Mouse (Mus musculus) heart, postnatal 14 days (tissue): Measurements from ENCODE around the gene Trmt13. TPM values are rescaled to one million over a fixed set of nuclear protein-coding genes. Genes with fewer than 3 reads are reported as not detected.
"Not testable (repeated sequence)": the region's sequence is repeated elsewhere in the genome, so short reads cannot be mapped to it uniquely, and the experiment has no call there.

Experiments used
- DNase-seq, 2 experiments: peaks; one replicate each; pipeline ENCODE4 v3.0.0; 2021 to 2022
- intact Hi-C: fragments of 180-260 bp; cut with DNase I; formaldehyde crosslinking; loops from one replicate; pipeline ENCODE4 v1.15.1; 2025
- long read RNA-seq, 2 experiments: library from polyadenylated mRNA; stranded (forward); transcript quantifications; one replicate each; pipeline ENCODE4 v2.0.0; 2021
- total RNA-seq, 2 experiments: library from RNA; stranded (reverse); gene quantifications; 2 replicates each; pipeline ENCODE4 v1.2.3; 2021

The Trmt13 gene
- total RNA-seq = 1 to 10 TPM; 6.3 TPM
- long read RNA-seq, experiment 1, partial matches to known transcripts = 3 of 5 reads
- long read RNA-seq, experiment 1, other reads (novel, unspliced or antisense) = 1 of 5 reads
- long read RNA-seq, experiment 2, partial matches to known transcripts = 3 of 5 reads
- long read RNA-seq, experiment 2, other reads (novel, unspliced or antisense) = 2 of 5 reads

DNA sequence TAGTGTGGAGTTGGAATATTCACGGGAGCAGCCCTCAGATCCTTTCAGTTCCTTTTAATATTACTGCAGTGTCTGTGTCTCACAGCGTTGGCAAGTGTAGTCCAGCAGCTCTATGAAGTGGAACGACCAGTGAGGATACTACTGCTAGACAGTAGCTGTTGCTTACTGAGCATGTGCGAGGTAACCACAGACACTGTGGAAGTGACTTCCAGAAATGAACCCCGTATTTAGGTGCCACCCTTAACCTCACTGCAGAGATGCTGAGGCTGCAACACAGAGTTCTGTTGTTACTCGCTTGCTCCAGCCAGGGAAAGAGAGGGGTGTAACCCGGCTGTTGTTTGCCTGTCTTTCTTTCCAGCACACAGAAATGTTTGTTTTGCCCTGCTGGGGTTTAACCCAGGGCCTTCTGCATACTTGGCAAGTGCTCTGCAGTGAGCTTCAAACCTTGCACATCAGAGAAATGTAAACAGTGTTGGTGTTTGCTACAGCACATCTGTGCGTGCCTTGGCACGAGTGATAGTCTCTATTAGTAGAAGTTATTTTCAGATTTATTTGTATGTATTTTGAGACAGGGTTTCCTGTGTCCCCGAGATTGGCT is at the start of gene Trmt13:
Gene Trmt13, minus strand, starts transcription at position 293 of the 598 bp plus-strand sequence.
- no peak for DNase-seq
- intact Hi-C loops = no loop called here

GRCm38 (mm10) chr3:116662463-116662863 is 48.1 kb upstream of the Trmt13 start, which contains the start of gene Mfsd14a:
TSS of gene Mfsd14a (minus strand) at chr3:116662677.
- DNase-seq = peak; percentile 100
- intact Hi-C loops = loop anchor here (1.0 to 10.0 kb wide), 3 partner anchors 50 to 158 kb away; partner anchors contain the start of genes Rtca, Sass6 and Slc35a3

- no peak for DNase-seq
- intact Hi-C loops = loop anchor here (1.0 to 10.0 kb wide), 3 partner anchors 50 to 157 kb away; partner anchors contain the start of genes Rtca, Sass6 and Slc35a3
These were observed 47.6 kb upstream of the Trmt13 start for GRCm38 (mm10) chr3:116661870-116662414.

- intact Hi-C loops = loop anchor here (5.0 to 10.0 kb wide), 2 partner anchors 51 to 157 kb away; partner anchors contain the start of genes Rtca and Slc35a3
- no peak for DNase-seq
These were observed 47.0 kb upstream of the Trmt13 start for GRCm38 (mm10) chr3:116661288-116661869.

DNA sequence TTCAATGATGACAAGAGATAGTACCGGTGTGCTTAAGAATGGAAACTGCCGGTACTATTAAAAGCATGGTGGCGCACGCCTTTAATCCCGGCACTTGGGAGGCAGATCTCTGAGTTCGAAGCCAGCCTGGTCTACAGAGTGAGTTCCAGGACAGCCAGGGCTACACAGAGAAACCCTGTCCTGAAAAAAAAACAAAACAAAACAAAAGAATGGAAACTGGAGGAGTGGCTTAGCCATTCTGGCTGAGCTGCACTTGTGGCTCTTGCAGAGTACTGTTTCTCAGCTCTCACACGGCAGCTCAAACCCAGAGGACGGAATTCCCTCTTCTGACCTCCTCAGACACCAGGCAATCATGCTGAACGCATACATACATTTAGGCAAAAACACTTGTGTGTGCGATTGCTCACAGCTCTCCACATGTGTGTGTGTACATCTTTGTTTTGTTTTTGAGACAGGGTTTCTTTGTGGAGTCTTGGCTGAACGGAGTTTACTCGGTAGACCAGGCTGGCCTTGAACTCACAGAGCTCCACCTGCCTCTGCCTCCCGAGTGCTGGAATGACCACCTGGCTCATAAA is 45.6 kb upstream of the Trmt13 start:
- intact Hi-C loops = loop anchor here (5.0 to 10.0 kb wide), 2 partner anchors 52 to 155 kb away; partner anchors contain the start of genes Rtca and Slc35a3
- no peak for DNase-seq

GRCm38 (mm10) chr3:116658928-116659565 is 44.7 kb upstream of the Trmt13 start:
- intact Hi-C loops = no loop called here
- DNase-seq = no peak

GRCm38 (mm10) chr3:116656184-116656965 is 42.0 kb upstream of the Trmt13 start:
- intact Hi-C loops = no loop called here
- no peak for DNase-seq

GRCm38 (mm10) chr3:116654051-116654450 is 39.7 kb upstream of the Trmt13 start:
- intact Hi-C loops, DNase-seq: not testable (repeated sequence)

GRCm38 (mm10) chr3:116653278-116653945 is 39.0 kb upstream of the Trmt13 start:
- no peak for DNase-seq
- intact Hi-C loops = no loop called here

DNA sequence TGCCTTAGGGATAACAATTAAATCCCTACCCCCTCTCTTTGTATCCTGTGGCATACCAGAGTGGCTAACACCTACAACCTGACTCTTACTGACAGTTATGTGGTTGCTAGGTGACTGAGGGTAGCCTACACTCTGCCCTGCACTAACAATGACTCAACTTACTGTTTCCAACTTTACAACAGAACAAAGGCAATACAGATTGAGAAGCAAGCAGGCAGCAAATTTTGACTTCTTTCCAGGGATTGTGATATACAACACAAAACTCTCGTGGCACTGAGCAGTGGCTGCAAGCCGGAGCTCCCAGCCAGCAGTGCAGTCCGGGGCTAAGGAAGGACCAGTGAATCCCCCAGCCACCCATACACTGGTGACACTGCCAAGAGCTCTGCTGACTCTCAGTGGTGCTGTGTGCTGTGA is 37.7 kb upstream of the Trmt13 start:
- intact Hi-C loops = no loop called here
- DNase-seq = no peak

GRCm38 (mm10) chr3:116650698-116651097 is 36.3 kb upstream of the Trmt13 start:
- intact Hi-C loops = no loop called here

DNA sequence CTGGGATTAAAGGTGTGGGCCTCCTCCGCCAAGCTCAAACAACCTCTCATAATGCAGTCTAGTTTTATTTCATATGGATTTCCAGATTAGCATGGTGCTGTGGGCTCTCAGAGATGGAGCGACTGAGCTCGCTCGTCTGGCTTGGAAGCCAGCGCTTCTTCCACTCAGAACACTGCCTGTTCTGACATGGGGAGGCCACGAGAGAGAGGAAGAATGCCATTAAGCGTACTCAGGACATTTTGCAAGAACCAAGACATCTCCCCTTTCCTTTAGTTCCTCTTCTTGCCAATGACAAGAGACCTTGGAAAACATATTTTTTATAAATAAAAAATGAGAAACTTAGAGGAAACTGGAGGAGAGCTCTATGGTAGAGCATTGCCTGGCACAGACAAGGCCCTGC is 34.4 kb upstream of the Trmt13 start:
- no peak for DNase-seq
- intact Hi-C loops = no loop called here

More at GRCm38 (mm10) chr3:116650698-116651097, 36.3 kb upstream of the Trmt13 start:
- DNase-seq = no peak

- no peak for DNase-seq
- intact Hi-C loops = no loop called here
These were observed 32.0 kb upstream of the Trmt13 start for GRCm38 (mm10) chr3:116646387-116646786.

DNA sequence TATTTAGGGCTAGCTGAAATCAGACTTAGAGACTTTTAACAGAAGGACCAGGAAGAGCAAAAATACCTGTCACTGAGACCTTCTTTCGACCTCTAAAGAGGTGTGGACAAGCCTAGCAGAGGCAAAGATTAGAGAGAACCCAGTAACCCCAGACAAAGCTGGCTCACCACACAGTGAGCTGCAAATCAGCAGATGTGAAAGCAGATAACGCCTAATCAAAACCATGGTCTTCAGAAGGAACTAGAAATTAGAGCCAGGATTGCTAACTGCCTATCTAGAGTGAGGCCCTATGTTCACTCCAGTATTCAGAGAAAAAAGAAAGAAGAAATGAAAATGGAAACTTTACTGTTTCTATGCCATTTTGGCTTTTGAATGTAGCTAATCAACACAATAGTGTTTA is 28.0 kb upstream of the Trmt13 start:
- intact Hi-C loops = no loop called here
- DNase-seq = no peak

GRCm38 (mm10) chr3:116641811-116642371 is 27.5 kb upstream of the Trmt13 start:
- DNase-seq = no peak
- intact Hi-C loops = no loop called here

DNA sequence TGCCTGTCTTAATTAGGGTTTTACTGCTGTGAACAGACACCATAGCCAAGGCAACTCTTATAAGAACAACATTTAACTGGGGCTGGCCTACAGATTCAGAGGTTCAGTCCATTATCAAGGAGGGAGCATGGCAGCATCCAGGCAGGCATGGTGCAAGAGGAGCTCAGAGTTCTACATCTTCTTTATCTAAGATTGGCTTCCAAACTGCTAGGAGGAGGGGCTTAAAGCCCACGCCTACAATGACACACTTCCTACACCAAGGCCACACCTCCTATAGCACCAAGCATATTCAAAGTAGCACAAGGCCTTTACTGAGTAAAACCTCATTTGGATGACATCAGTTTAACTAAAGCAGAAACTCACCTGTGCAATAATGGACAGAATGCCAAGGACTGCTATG is 25.6 kb upstream of the Trmt13 start:
- intact Hi-C loops = no loop called here

GRCm38 (mm10) chr3:116638572-116638971 is 24.2 kb upstream of the Trmt13 start:
- intact Hi-C loops = no loop called here
- no peak for DNase-seq

More for the DNA sequence above, 25.6 kb upstream of the Trmt13 start:
- no peak for DNase-seq

- intact Hi-C loops = no loop called here
- DNase-seq = no peak
These were observed 23.5 kb upstream of the Trmt13 start for GRCm38 (mm10) chr3:116637693-116638476.
